ENCODE assay signal across 25 mouse cellular contexts in genomic region chr2:43217119-43217518, GRCm38 (mm10).
DNase-seq lines count a peak whose midpoint lies in the region; ATAC-seq and TF ChIP-seq lines count a peak whose summit lies in the region.
"Had no signal": no experiment of that assay in that cellular context is flagged by ENCODE, and none has a peak within 500 bp of the region (broad histone marks: within the 10 kb centered on the region; RNA-seq: fewer than 3 reads in every experiment).

No protein-coding gene starts in this region.

- no peak overlapping the region for H3K27ac ChIP-seq in forebrain, embryonic 12.5 days
- no peak overlapping the region for H3K27ac ChIP-seq in forebrain, embryonic 10.5 days
- H3K27ac ChIP-seq in forebrain, embryonic 15.5 days (replicated peaks): no peak overlapping the region
- H3K27ac ChIP-seq in forebrain, postnatal 0 days (ENCODE audit: low read depth, low read length): no peak overlapping the region
- H3K27ac ChIP-seq: embryonic facial prominence, embryonic 13.5 days; embryonic facial prominence, embryonic 15.5 days had no signal

- WGBS in forebrain, embryonic 12.5 days: 46% methylated on average over 1 of the region's 1 CpGs
- 70% methylated on average over 1 of the region's 1 CpGs for WGBS in forebrain, embryonic 10.5 days
- WGBS in forebrain, embryonic 15.5 days: 13% methylated on average over 1 of the region's 1 CpGs
- 18% methylated on average over 1 of the region's 1 CpGs for whole genome bisulfite sequencing in forebrain, postnatal 0 days

- no peak for TF ChIP-seq CTCF in brain, embryonic 14.5 days (IDR thresholded peaks at IDR 0.05; ENCODE audit: borderline replicate concordance, extremely low read depth, insufficient read depth, insufficient read length)
- TF ChIP-seq CTCF in forebrain, postnatal 0 days (IDR thresholded peaks at IDR 0.05; ENCODE audit: low read depth): no peak

- no peaks in the 10 kb centered on the region for H3K9me3 ChIP-seq in forebrain, embryonic 12.5 days
- H3K9me3 ChIP-seq in forebrain, embryonic 10.5 days: no peaks in the 10 kb centered on the region
- no peaks in the 10 kb centered on the region for H3K9me3 ChIP-seq in forebrain, embryonic 15.5 days
- no peaks in the 10 kb centered on the region for H3K9me3 ChIP-seq in forebrain, postnatal 0 days (ENCODE audit: low read length)
- H3K9me3 ChIP-seq: embryonic facial prominence, embryonic 13.5 days; embryonic facial prominence, embryonic 15.5 days; G1E had no signal

- 0 out of 2 replicates have a peak, but pooled peaks have one; percentile 9 for ATAC-seq in forebrain, embryonic 12.5 days (ENCODE audit: low FRiP score)
- ATAC-seq in forebrain, embryonic 15.5 days (replicated peaks): peak; percentile 77
- no peak for ATAC-seq in forebrain, postnatal 0 days
- ATAC-seq: activated CD4-positive, CD25-positive, alpha-beta regulatory T cell, adult 4 months; CD4-positive, CD25-positive, alpha-beta regulatory T cell, adult 4 months; Patski had no signal

- no peak for DNase-seq in forebrain, embryonic 10.5 days (ENCODE audit: extremely low spot score, low spot score)
- peak; percentile 83 for DNase-seq in brain, embryonic 14.5 days (ENCODE audit: low read depth)
- peak; percentile 5 for DNase-seq in forebrain, postnatal 0 days
- DNase-seq in adrenal gland, postnatal 25 days: no peak
- DNase-seq in adrenal gland, adult 2 months: no peak
- DNase-seq: adrenal gland, postnatal 10 days; adrenal gland, postnatal 36 days; B cell, adult 2 months; cerebellum, adult 11 months; cerebellum, adult 18-20 months; cerebellum, adult 8-10 months; cerebellum, adult 9-11 months; cerebellum, postnatal 14 days; cerebellum, postnatal 36 days; embryo, embryonic 11 days had no signal

- no peak overlapping the region for H3K4me2 ChIP-seq in forebrain, embryonic 12.5 days
- no peak overlapping the region for H3K4me2 ChIP-seq in forebrain, embryonic 15.5 days (replicated peaks)
- no peak overlapping the region for H3K4me2 ChIP-seq in forebrain, postnatal 0 days (ENCODE audit: low read depth)
- H3K4me2 ChIP-seq: embryonic facial prominence, embryonic 13.5 days; embryonic facial prominence, embryonic 15.5 days had no signal

- no peaks in the 10 kb centered on the region for H3K4me1 ChIP-seq in forebrain, embryonic 12.5 days
- no peaks in the 10 kb centered on the region for H3K4me1 ChIP-seq in forebrain, embryonic 10.5 days
- peaks cover 4% of the 10 kb centered on the region for H3K4me1 ChIP-seq in forebrain, embryonic 15.5 days
- H3K4me1 ChIP-seq in forebrain, postnatal 0 days (ENCODE audit: insufficient read depth): no peaks in the 10 kb centered on the region
- H3K4me1 ChIP-seq: embryonic facial prominence, embryonic 13.5 days; embryonic facial prominence, embryonic 15.5 days had no signal

- no peak for TF ChIP-seq POLR2A in brain, embryonic 14.5 days (IDR thresholded peaks at IDR 0.05; ENCODE audit: borderline replicate concordance, extremely low read depth, insufficient read depth, insufficient read length, poor library complexity, severe bottlenecking)

- no peak overlapping the region for H3K4me3 ChIP-seq in forebrain, embryonic 12.5 days (replicated peaks)
- no peak overlapping the region for H3K4me3 ChIP-seq in forebrain, embryonic 10.5 days
- no peak overlapping the region for H3K4me3 ChIP-seq in forebrain, embryonic 15.5 days
- H3K4me3 ChIP-seq in forebrain, postnatal 0 days (ENCODE audit: low read depth, low read length): no peak overlapping the region
- H3K4me3 ChIP-seq: embryonic facial prominence, embryonic 13.5 days; embryonic facial prominence, embryonic 15.5 days; erythroblast, embryonic 14.5 days had no signal

- H3K9ac ChIP-seq in forebrain, embryonic 12.5 days: no peak overlapping the region
- H3K9ac ChIP-seq in forebrain, embryonic 15.5 days (replicated peaks): no peak overlapping the region
- no peak overlapping the region for H3K9ac ChIP-seq in forebrain, postnatal 0 days
- H3K9ac ChIP-seq: embryonic facial prominence, embryonic 13.5 days; embryonic facial prominence, embryonic 15.5 days had no signal

- no peaks in the 10 kb centered on the region for H3K27me3 ChIP-seq in forebrain, embryonic 12.5 days
- H3K27me3 ChIP-seq in forebrain, embryonic 10.5 days (ENCODE audit: poor library complexity, severe bottlenecking): no peaks in the 10 kb centered on the region
- H3K27me3 ChIP-seq in forebrain, embryonic 15.5 days: no peaks in the 10 kb centered on the region
- no peaks in the 10 kb centered on the region for H3K27me3 ChIP-seq in forebrain, postnatal 0 days (ENCODE audit: insufficient read depth, low read length)
- H3K27me3 ChIP-seq: CH12.LX; embryonic facial prominence, embryonic 13.5 days; embryonic facial prominence, embryonic 15.5 days; Patski had no signal

- no peaks in the 10 kb centered on the region for H3K36me3 ChIP-seq in forebrain, embryonic 12.5 days (replicated peaks)
- H3K36me3 ChIP-seq in forebrain, embryonic 10.5 days (replicated peaks): no peaks in the 10 kb centered on the region
- H3K36me3 ChIP-seq in forebrain, embryonic 15.5 days: no peaks in the 10 kb centered on the region
- no peaks in the 10 kb centered on the region for H3K36me3 ChIP-seq in forebrain, postnatal 0 days (ENCODE audit: insufficient read depth)
- H3K36me3 ChIP-seq: embryonic facial prominence, embryonic 13.5 days; embryonic facial prominence, embryonic 15.5 days; G1E had no signal

Comparison
In these comparisons a context has a peak if more than half of its experiments do, and no peak if none do; other contexts are left out.
1. DNase-seq: peak in brain, embryonic 14.5 days (single experiment) and forebrain, postnatal 0 days (single experiment); none in forebrain, embryonic 10.5 days (single experiment), adrenal gland, postnatal 25 days (single experiment) and adrenal gland, adult 2 months (single experiment).